Mouse (Mus musculus) ES-Bruce4 (cell line): Measurements from ENCODE around the gene Zfp654.

Experiments
- CTCF ChIP-seq: IDR thresholded peaks from one replicate; pipeline ENCODE4 v1.8.1; 2011; ENCODE audit warnings: low read depth, low read length
- EP300 ChIP-seq: IDR thresholded peaks from 2 replicates; pipeline ENCODE4 v1.6.1; 2011; ENCODE audit warnings: low read depth, low read length; ENCODE audit not compliant: insufficient read depth
- POLR2A ChIP-seq: IDR thresholded peaks from one replicate; pipeline ENCODE4 v1.8.1; 2011; ENCODE audit warnings: low read length; ENCODE audit not compliant: insufficient read depth

GRCm38 (mm10) chr16:64753990-64754742 is 97.3 kb downstream of the Zfp654 start:
- no peak for TF ChIP-seq EP300
- TF ChIP-seq POLR2A = no peak
- no peak for TF ChIP-seq CTCF
